Mouse (Mus musculus) kidney, postnatal 10 days (tissue): ENCODE measurements around the gene Gm1979.
A peak's percentile ranks its signal among the peaks of the same experiment; 100 is the strongest.
"Not testable (repeated sequence)": the region's sequence is repeated elsewhere in the genome, so short reads cannot be mapped to it uniquely, and the experiment has no call there.

Experiments used
- DNase-seq: peaks from one replicate; pipeline ENCODE4 v3.0.0; 2021; ENCODE audit warnings: mixed read lengths

Gene Gm1979

GRCm38 (mm10) chr5:26004698-26005097 lies at the start of gene Gm1979:
Gm1979 (minus strand) TSS chr5:26004798.
- DNase-seq: not testable (repeated sequence)

- DNase-seq: not testable (repeated sequence)
These were observed 34.9 kb upstream of the Gm1979 start, which contains the start of gene Speer4a for GRCm38 (mm10) chr5:26039458-26039857. Speer4a (minus strand) TSS chr5:26039558.

- DNase-seq: not testable (repeated sequence)
These were observed 18.2 kb upstream of the Gm1979 start, which contains the start of gene Gm5862 for GRCm38 (mm10) chr5:26022816-26023215. Gm5862 (minus strand) TSS chr5:26022916.

GRCm38 (mm10) chr5:26007697-26008096 lies 3.1 kb upstream of the Gm1979 start:
- DNase-seq: not testable (repeated sequence)

- DNase-seq: peak; percentile 5
These were observed 2.5 kb upstream of the Gm1979 start for GRCm38 (mm10) chr5:26006937-26007695.

- DNase-seq: not testable (repeated sequence)
These were observed 16.0 kb downstream of the Gm1979 start, which contains the start of gene Gm21698 for GRCm38 (mm10) chr5:25988550-25988949. Gm21698 (minus strand) TSS chr5:25988650.

GRCm38 (mm10) chr5:25972563-25972962 lies 32.0 kb downstream of the Gm1979 start, which contains the start of gene Gm21680:
Gm21680 (minus strand) TSS chr5:25972663.
- not testable (repeated sequence) for DNase-seq

GRCm38 (mm10) chr5:25957050-25957449 lies 47.5 kb downstream of the Gm1979 start:
- DNase-seq: not testable (repeated sequence)

GRCm38 (mm10) chr5:25956611-25957010 lies 48.0 kb downstream of the Gm1979 start:
- DNase-seq: peak; percentile 7

GRCm38 (mm10) chr5:25954317-25954716 lies 50.3 kb downstream of the Gm1979 start, which contains the start of gene Gm21671:
Gm21671 (minus strand) TSS chr5:25954417.
- DNase-seq: not testable (repeated sequence)
